Mouse (Mus musculus): Measurements from ENCODE around the gene Obsl1. TPM values are rescaled to one million over a fixed set of nuclear protein-coding genes. Genes with fewer than 3 reads are reported as not detected.

The Obsl1 gene
- total and polyA plus RNA-seq, 3 experiments = 87.8 to 131 (median 117) TPM

GRCm38 (mm10) chr1:75447265-75448051, 58.8 kb downstream of the Obsl1 start:
- Histone ChIP-seq H3K27ac (no peak overlapping the region), H3K9ac (ENCODE audit: low read depth, low read length) (no peak overlapping the region), H3K36me3 (ENCODE audit: control insufficient read depth, insufficient read depth, low read length) (no peaks in the 10 kb centered on the region), H3K4me1 (ENCODE audit: control insufficient read depth, insufficient read depth, low read length) (no peaks in the 10 kb centered on the region), H3K79me2 (replicated peaks; ENCODE audit: control insufficient read depth, insufficient read depth, low read length) (no peaks in the 10 kb centered on the region), H3K27me3 (ENCODE audit: control insufficient read depth, insufficient read depth, low read length) (peaks cover 19% of the 10 kb centered on the region), H3K4me3 (no peak overlapping the region)
- peak in 1 of 2 experiments; percentile 26 for DNase-seq
- intact Hi-C loops (cut with DNase I) = no loop called here
- TF ChIP-seq EP300 (IDR thresholded peaks at IDR 0.05; ENCODE audit: insufficient read depth, low read depth, low read length) = no peak
- no peak for TF ChIP-seq POLR2A (IDR thresholded peaks at IDR 0.05; ENCODE audit: insufficient read depth, low read depth, low read length)
- no peak for TF ChIP-seq CTCF (IDR thresholded peaks at IDR 0.05)
- whole genome bisulfite sequencing = 9% methylated on average over 10 of the region's 10 CpGs

- Histone ChIP-seq H3K4me3 (no peak overlapping the region), H3K36me3 (ENCODE audit: control insufficient read depth, insufficient read depth, low read length) (no peaks in the 10 kb centered on the region), H3K27ac (no peak overlapping the region), H3K79me2 (replicated peaks; ENCODE audit: control insufficient read depth, insufficient read depth, low read length) (no peaks in the 10 kb centered on the region), H3K27me3 (ENCODE audit: control insufficient read depth, insufficient read depth, low read length) (peaks cover 15% of the 10 kb centered on the region), H3K4me1 (ENCODE audit: control insufficient read depth, insufficient read depth, low read length) (no peaks in the 10 kb centered on the region), H3K9ac (ENCODE audit: low read depth, low read length) (no peak overlapping the region)
- 21% methylated on average over 20 of the region's 20 CpGs for WGBS
- DNase-seq = no peak
- intact Hi-C loops (cut with DNase I) = no loop called here
- no peak for TF ChIP-seq CTCF (IDR thresholded peaks at IDR 0.05)
- no peak for TF ChIP-seq POLR2A (IDR thresholded peaks at IDR 0.05; ENCODE audit: insufficient read depth, low read depth, low read length)
- no peak for TF ChIP-seq EP300 (IDR thresholded peaks at IDR 0.05; ENCODE audit: insufficient read depth, low read depth, low read length)
Observed at GRCm38 (mm10) chr1:75446656-75447055, 59.6 kb downstream of the Obsl1 start.

- TF ChIP-seq POLR2A (IDR thresholded peaks at IDR 0.05; ENCODE audit: insufficient read depth, low read depth, low read length) (no peak), EP300 (IDR thresholded peaks at IDR 0.05; ENCODE audit: insufficient read depth, low read depth, low read length) (peak; percentile 63; the same call in 1 of the 2 replicates), CTCF (IDR thresholded peaks at IDR 0.05) (peak; percentile 98)
- DNase-seq = peak; percentile 75 to 81
- H3K4me1 ChIP-seq (ENCODE audit: control insufficient read depth, insufficient read depth, low read length) = no peaks in the 10 kb centered on the region
- H3K79me2 ChIP-seq (replicated peaks; ENCODE audit: control insufficient read depth, insufficient read depth, low read length) = no peaks in the 10 kb centered on the region
- peaks cover 12% of the 10 kb centered on the region for H3K27me3 ChIP-seq (ENCODE audit: control insufficient read depth, insufficient read depth, low read length)
- no peak overlapping the region for H3K4me3 ChIP-seq
- no peak overlapping the region for H3K9ac ChIP-seq (ENCODE audit: low read depth, low read length)
- no peak overlapping the region for H3K27ac ChIP-seq
- no peaks in the 10 kb centered on the region for H3K36me3 ChIP-seq (ENCODE audit: control insufficient read depth, insufficient read depth, low read length)
- intact Hi-C loops (cut with DNase I) = loop anchor here (1.0 kb wide), 1 partner anchor 21 kb away; no protein-coding TSS in a partner anchor
- WGBS = 6% methylated on average over 22 of the region's 22 CpGs
Observed at GRCm38 (mm10) chr1:75445751-75446611, 60.3 kb downstream of the Obsl1 start.

- H3K4me3 ChIP-seq = no peak overlapping the region
- DNase-seq = no peak
- intact Hi-C loops (cut with DNase I) = loop anchor here (1.0 kb wide), 1 partner anchor 22 kb away; no protein-coding TSS in a partner anchor
- H3K27me3 ChIP-seq (ENCODE audit: control insufficient read depth, insufficient read depth, low read length) = peaks cover 7% of the 10 kb centered on the region; the same call in 1 of the 2 replicates
- H3K9ac ChIP-seq (ENCODE audit: low read depth, low read length) = no peak overlapping the region
- TF ChIP-seq CTCF (IDR thresholded peaks at IDR 0.05) (no peak), POLR2A (IDR thresholded peaks at IDR 0.05; ENCODE audit: insufficient read depth, low read depth, low read length) (no peak), EP300 (IDR thresholded peaks at IDR 0.05; ENCODE audit: insufficient read depth, low read depth, low read length) (no peak)
- 8% methylated on average over 9 of the region's 9 CpGs for WGBS
- H3K27ac ChIP-seq = no peak overlapping the region
- no peaks in the 10 kb centered on the region for H3K79me2 ChIP-seq (replicated peaks; ENCODE audit: control insufficient read depth, insufficient read depth, low read length)
- no peaks in the 10 kb centered on the region for H3K36me3 ChIP-seq (ENCODE audit: control insufficient read depth, insufficient read depth, low read length)
- H3K4me1 ChIP-seq (ENCODE audit: control insufficient read depth, insufficient read depth, low read length) = no peaks in the 10 kb centered on the region
Observed at GRCm38 (mm10) chr1:75445141-75445701, 61.0 kb downstream of the Obsl1 start.

GRCm38 (mm10) chr1:75444208-75444607, 62.0 kb downstream of the Obsl1 start:
- no peak overlapping the region for H3K4me3 ChIP-seq
- intact Hi-C loops (cut with DNase I) = no loop called here
- no peaks in the 10 kb centered on the region for H3K4me1 ChIP-seq (ENCODE audit: control insufficient read depth, insufficient read depth, low read length)
- H3K36me3 ChIP-seq (ENCODE audit: control insufficient read depth, insufficient read depth, low read length) = no peaks in the 10 kb centered on the region
- TF ChIP-seq POLR2A (IDR thresholded peaks at IDR 0.05; ENCODE audit: insufficient read depth, low read depth, low read length) = no peak
- no peak for TF ChIP-seq EP300 (IDR thresholded peaks at IDR 0.05; ENCODE audit: insufficient read depth, low read depth, low read length)
- no peak for TF ChIP-seq CTCF (IDR thresholded peaks at IDR 0.05)
- 56% methylated on average over 3 of the region's 3 CpGs for WGBS
- no peaks in the 10 kb centered on the region for H3K79me2 ChIP-seq (replicated peaks; ENCODE audit: control insufficient read depth, insufficient read depth, low read length)
- no peak overlapping the region for H3K9ac ChIP-seq (ENCODE audit: low read depth, low read length)
- H3K27ac ChIP-seq = no peak overlapping the region
- H3K27me3 ChIP-seq (ENCODE audit: control insufficient read depth, insufficient read depth, low read length) = peaks cover 5% of the 10 kb centered on the region; the same call in 1 of the 2 replicates
- DNase-seq = no peak

Measured in heart, adult 2 months (tissue).